Mouse (Mus musculus): Measurements from ENCODE around the gene 9530003J23Rik.
A peak's percentile ranks its signal among the peaks of the same experiment; 100 is the strongest.
"Not testable (repeated sequence)": the region's sequence is repeated elsewhere in the genome, so short reads cannot be mapped to it uniquely, and the experiment has no call there.

9530003J23Rik gene

DNA sequence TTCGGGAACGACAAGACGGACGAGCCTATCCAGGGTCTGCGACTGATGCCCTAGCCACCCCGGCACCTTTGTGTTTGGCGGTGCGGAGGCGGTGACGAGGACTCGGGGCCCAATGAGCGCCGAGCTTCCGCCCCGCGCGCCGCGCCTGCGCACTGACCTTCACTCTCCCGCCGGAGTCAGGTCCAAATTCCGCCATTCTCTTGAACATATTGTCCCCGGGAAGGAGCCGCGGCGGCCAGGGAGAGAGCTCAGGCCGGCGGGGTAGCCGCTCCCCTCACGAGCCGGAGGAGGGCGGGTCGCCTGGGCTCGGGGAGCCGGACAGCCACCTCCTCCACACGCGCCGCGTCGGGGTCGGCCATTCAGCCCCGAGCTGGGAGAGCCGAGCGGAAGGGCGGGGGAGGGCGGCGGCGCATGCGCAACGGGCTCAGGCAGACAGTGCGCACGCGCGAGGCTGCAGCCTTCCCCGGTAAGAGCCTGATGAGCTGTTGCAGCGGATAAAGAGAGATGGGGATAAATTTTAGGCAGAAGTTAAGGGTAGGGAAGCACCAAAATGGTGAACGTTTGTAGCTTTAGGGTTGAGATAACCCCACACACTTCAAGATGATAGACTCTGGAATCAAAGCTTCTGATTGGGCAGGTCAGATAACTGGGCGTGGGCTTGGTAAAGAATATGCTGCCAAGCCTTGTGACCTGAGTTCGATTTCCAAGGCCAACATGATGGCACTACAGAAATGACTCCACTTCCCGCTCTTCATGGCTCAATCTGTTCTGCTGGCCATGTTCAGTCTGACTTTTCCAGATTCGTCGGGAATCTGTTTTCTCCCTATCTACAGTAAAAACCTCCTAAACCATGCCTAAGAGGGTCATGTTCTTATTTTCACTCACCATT is 14.2 kb downstream of the 9530003J23Rik start, which contains the start of gene Yeats4:
Yeats4 (minus strand) TSS at position 406 of the 889 bp plus-strand sequence.
- DNase-seq: peak; percentile 95

DNA sequence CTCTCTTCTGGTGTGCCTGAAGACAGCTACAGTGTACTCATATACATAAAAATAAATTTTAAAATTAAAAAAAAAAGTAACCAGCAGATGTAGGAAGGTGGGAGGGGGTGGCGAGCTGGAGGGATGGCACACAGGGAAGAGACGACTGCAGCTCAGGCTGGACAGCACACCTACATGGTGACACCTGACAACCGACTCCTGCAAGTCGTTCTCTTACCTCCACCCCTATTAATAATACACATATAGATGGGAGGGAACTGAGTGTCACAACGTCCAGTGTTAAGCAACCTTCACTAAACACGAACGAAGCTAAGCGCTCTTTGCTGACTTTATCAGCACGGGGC is 14.8 kb downstream of the 9530003J23Rik start:
- DNase-seq: no peak

DNA sequence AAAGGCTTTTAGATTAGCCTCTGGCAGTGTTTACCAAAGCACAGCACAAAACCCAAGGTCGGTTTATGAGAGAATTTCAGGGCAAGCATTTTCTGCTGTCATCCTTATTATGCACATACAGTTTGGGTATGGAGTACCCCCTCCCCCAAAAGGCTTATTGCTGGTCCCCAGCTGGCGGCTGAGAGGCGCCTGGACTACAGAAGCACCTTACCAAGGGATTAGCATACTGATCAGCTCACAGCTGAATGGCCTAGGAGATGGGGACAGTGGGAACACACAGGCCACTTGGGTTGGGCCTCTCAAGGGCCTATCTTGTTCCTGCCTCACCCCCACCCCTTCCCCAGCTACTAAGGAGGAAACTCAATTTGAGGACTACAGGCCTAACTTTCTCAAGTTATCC is 15.7 kb downstream of the 9530003J23Rik start:
- no peak for DNase-seq

DNA sequence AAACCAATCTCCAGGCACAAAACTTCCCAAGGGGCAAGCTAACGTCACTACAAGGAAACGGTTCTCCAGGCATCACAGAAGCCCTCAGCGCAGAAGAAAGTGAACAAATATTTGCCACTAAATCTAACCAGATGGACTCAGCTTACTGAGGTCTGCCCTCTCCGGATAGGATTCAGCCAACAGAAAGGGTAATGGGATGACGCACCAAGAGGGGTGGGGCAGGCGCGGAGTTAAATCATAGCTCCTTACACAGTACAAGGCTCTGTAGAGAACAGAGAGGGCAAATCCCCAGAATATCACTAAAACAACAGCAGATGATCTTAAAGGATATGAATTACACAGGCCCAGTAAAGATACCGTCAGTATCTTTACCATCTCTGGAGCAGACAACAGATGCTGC is 20.2 kb downstream of the 9530003J23Rik start:
- no peak for DNase-seq

DNA sequence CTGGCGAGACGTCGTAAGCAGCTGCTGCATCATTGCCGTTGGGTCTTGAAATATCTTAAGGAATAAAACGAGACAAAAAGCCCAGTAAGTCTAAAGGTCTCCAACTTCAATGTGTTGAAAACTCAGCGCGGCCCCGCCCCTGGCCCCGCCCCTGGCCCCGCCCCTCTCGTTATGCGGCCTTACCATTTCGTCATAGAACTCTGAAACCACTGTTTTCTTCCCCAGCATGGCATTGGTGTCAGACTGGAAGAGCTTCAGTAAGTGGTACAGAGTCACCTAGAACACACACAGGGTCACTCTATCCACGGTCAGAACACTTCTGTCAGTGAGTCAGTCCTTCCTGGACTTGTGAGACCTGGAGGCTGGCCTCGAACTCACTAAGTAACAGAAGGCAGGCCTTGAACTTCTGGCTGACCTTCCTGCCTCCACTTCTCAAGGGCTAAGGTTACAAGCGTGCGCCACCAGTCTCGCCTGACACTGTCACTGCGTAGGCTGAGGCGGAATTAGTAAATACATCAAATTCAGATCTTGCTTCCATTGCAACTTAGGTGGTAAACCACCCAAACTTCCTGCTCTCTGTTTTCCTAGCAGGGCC is 21.2 kb downstream of the 9530003J23Rik start:
- no peak for DNase-seq

DNA sequence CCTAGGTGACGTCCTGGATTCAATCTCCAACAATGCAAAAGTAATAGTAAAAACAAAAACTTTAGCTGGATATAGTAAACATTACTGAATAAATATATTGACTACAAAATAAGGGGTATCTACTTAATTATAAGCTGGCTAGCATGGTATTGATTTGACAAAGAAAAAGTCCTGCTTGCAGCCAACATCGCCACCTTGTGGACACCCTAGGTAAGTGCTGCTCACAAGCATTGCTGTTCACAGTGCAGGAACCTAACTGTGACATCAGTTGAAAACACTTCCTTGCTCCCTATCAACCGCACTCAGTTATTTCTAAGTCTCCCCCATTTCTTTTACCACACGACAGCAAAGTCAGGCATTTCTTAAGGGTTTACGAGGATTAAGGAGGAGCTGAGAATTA is 21.7 kb downstream of the 9530003J23Rik start:
- peak; percentile 57 for DNase-seq

DNA sequence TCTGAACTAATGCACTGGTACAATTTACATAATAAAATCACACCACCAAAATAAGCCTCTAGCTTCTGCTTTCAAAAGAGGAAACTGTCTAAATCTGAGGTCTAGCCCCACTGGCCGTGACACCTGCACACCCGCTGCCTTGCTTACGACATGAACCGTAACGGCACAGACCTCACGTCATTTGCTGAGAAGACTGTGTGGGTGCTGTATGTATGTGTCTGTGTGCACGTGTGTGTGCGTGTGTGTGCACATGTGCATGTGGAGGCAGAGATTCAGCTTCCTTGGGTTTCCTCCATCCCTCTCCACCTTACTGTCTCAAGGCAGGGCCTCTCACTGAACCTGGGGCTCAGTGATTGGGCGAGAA is 22.4 kb downstream of the 9530003J23Rik start:
- no peak for DNase-seq

DNA sequence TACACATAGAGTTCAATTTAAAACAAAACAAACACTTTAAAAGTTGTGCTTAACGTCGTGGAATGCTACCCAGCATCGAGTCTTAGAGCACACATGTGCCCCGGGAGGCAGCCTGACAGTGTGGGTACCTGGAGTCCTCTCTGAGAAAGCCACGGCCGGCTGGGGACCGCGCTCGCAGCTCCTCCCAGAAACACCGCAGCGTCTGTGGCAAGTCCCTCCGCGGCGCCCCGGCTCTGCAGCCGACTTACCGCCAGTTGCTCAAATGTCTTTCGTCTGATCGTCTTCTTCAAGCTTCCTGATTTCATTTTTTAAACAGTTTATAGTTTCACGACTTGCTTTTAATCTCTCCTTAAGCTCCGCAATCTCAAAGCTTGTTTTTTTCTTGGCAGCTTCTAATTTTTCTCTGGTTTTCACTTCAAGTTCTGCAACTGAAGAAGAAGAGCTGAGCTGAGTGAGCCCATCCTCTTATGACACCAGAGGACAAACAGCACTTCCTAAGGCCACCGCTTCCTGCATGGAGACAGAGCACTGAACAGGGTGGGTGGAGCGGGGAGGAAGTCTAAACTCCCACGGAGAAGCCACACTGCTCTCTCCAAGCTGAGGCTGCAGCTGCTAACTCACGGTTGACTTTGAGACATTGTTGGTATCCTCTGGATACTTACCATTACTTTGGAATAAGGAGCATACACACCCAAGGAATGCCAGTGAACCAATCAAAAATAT is 22.9 kb downstream of the 9530003J23Rik start:
- no peak for DNase-seq

DNA sequence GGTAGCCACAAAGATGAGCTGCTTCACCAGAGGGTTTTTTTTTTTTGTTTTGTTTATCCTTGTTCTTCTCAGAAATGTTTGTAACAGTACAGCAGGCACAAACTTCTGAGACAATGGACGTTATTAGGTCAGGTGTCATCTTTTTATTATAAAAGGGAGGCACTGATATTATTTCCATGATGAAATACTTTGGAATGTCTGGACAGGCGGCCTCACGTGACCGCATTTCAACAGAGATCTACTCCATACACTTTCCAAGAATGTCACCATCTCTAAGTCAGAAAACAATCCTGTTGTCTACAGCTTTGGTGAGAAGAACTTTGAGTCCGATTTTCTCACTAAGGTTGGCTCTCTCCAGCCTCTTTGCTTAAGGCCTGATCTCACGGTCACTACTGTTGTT is 27.5 kb downstream of the 9530003J23Rik start:
- DNase-seq: no peak

DNA sequence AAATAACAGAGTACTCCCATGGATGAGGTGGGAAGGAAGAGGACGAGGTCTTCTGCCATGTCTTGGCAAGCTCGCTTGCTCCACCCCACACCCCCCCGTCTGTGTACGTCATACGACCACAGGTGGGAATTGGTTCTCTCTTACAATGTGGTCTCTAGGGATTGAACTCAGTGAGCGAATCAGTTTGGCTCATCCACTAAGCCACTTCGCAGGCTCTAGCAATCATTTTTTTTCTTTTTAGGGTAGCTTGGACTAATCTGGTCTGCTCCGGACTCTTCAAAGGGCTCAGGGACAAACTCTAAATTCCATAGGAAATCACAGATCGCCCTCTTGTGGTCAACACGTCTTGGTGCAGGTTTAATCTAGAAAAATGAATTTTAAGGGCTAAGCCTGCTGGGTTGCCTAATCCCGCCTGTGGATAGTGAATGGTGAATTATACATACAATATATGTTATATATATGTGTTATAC is 29.0 kb downstream of the 9530003J23Rik start:
- DNase-seq: no peak

DNA sequence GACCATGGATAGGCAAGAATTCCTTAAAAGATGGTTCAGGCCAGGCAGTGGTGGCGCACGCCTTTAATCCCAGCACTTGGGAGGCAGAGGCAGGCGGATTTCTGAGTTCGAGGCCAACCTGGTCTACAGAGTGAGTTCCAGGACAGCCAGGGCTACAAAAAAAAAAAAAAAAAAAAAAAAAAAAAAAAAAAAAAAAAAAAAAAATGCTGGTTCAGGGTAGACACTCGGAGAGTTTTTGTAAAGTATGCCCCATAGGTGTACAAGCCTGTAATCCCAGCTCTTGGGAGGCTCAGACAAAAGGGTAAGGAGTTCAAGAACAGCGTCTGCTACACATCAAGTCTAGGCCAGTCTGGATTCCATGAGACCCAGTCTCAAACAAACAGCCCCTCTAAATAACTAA is 29.7 kb downstream of the 9530003J23Rik start:
- DNase-seq: not testable (repeated sequence)

DNA sequence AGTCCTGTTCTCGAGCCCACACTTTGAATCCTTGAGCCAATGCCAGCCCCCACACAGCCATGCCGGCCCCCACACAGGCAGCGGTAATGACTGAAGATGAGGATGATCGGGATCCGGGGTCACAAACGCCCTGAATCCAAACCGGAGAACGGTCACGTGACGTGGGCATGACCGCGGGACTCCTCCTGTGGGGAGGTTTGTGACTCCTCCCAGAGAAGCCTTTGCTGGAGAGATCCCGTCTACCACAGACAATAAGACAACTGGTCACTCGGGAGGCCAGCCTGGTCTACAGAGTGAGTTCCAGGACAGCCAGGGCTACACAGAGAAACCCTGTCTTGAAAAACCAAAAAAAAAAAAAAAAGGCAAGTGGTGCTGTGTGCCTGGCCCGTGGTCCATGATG is 30.3 kb downstream of the 9530003J23Rik start:
- no peak for DNase-seq

DNA sequence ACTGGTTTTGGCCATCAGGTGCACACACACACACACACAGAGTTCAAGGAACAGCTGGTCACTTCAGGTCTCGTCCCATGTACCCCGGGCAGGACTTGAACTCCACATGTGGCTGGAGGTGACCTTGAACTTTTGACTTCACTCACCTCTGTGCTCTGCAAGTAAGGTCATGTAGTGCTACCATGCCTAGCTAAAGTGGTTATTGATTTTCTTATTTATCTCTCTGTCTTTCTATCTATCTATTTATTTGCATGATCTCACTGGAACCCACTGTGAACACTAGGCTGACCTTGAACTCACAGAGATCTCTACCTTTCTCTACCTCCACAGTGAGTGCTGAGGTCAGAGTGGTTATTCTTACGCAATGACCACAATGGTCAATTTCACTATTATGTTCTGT is 32.4 kb downstream of the 9530003J23Rik start:
- no peak for DNase-seq

DNA sequence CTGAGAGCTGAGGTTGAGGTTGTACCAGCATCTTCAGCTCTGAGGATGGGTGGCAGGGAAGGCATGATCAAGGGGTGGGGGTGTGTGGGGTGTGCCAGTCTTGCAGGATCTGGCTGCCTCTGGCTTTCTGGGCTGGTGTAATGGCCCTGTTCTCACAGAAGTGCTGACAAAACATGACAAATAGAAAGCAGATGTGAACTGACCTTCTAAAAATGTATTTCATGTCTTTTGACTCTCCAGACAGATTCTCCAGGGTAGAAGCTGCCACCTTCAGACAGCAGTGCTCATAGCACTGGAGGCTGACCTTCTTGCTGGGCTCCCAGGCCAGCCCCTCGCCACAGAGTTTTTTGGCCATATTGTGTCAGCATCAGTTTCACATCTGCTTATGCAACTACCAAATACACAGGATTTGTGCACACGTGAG is 34.9 kb downstream of the 9530003J23Rik start:
- DNase-seq: no peak

DNA sequence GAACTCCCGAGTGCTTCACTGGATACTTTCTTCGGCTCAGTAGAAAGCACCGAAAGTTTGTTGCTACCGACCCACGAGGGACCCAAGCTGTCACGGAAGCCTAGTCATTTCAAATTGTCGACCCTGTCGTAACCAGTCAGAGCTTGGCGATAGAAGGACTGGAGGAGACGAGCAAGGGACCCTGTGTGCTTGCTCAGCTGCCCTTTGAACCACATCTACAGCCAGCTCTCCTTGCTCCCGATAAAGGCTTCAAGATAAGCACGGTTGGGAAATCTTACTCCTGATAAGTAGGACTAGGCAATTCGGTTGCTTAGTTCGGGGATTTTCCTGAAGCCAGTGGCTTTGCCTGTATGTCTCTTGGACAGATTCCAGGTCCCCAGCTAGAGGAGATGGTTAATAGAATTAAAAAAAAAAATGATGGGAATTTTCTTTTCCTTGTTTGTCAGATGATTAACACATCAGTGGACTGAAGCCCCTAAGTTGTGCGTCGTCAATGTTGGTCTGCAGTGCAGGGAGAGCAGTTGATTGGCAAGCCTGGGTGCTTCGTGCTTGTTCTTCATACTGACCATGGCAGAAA is 35.4 kb downstream of the 9530003J23Rik start:
- DNase-seq: no peak

DNA sequence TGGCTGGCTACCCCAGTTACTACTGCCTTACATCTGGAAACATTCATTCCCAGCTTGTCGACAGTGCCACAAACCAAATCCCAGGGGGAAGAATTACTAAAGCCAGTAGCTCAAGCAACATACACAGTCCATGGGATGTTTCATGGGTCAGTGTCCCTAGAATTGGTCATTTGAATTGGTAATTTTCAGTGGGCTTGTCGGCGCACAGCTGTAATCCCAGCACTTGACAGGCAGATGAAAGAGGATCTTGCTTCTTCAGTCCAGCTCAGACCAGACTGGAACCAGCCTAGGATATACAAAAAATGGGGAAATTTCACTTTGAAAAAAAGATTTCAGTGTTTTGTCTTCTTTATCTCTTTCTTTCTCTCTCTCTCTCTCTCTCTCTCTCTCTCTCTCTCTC is 38.8 kb downstream of the 9530003J23Rik start:
- no peak for DNase-seq

DNA sequence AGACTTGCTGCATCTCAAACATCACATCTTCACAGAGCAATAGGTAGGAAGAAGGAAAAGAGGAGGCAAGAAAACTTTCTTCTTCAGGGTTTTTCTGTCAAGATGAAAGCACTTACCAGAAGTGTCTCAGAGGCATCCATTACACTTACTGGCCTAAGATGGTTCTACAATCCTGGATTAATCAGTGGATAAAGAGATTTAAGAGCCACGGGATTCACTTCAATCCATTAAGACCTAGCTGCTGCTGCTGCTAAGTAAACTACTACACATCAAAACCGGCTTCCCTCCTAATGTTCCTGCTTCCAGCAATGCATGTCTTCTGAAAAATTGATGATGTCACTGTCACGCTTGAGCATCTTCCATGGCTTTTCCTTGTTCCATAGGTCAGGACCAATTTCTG is 41.8 kb downstream of the 9530003J23Rik start:
- no peak for DNase-seq

DNA sequence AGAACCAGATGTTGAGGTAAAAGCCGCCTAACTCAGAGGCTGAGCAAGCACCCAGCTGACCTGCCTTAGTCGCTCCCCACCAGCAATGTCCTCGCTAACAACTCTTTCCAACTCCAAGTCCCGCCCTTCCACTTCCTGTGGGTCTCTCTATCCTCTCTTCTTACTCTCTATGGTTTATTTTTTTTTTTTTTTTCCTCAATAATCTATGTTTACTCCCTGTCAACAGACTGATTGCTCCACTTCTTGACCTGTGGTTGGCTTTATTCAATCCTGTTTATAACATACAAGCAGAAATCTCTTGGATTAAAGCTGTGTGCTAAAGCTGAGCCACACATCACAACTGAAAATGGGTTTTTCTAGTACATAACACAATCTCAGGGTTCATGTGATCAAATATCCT is 42.8 kb downstream of the 9530003J23Rik start:
- DNase-seq: no peak

DNA sequence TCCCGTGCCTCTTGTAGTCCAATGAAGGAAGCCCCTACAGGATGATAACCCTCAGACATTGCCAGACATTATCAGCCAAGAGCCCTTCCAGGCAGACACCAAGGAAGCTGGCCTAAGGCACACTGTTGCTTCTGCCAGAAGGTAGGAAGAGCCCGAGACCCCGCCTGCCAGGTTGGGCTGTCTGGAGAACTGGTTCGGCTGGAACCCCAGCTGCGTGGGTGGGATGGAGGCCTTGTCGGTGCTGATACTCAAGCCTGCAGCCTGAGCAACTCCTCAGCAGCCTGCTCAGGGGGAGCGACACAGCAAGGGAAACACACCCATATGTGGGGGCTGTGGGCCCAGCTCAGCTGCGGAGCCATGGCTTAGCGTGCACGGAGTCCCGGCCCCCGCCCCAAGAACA is 43.5 kb downstream of the 9530003J23Rik start:
- DNase-seq: no peak

DNA sequence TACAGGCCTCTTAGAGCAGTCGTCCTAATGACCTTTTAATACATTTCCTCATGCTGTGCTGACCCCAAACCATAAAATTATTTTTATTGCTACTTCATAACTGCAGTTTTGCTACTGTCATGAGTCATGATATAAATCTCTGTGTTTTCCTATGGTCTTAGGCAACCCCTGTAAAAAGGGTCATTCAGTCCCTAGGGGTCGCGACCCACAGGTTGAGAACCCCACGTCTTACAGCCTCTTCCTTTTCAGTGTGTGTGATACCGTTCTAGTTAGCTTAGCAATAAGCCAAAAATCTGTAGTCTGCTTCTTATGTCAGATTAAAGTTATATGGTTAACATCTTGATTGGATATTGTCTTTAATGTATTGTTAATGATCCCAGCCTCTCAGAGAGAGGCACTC is 45.1 kb downstream of the 9530003J23Rik start:
- DNase-seq: no peak

DNA sequence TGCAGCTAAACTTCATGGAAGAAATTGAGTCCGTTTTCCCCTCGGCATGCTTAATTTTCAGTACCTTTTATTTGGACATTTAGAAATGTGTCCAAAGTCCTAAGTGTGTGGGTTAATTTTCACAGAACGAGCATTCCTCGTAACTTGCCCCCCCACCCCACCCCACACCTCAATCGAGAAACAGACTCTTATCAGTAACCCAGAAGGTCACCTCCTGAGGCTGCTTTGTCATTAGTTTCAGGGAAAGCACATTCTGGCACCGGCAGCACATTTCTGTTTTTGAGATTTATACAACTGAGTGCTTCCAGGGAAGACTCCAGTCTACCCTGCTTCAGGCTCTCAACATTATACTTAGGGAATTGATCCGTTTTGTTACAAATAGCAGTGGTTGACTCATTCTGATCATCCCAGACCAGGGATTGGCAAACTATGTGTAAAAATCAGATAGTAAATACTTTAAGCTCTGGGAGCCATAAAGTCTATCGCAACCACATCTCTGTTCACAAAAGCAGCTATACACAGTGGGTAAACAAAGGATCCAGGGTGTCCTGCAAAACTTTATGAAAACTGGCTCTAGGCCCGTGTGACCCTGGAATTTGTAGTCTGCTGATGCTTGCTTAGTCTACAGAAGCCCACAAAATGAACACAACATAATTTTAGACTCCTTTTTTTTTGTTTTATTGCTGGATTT is 53.0 kb downstream of the 9530003J23Rik start:
- DNase-seq: no peak
